In the genomic region with DNA sequence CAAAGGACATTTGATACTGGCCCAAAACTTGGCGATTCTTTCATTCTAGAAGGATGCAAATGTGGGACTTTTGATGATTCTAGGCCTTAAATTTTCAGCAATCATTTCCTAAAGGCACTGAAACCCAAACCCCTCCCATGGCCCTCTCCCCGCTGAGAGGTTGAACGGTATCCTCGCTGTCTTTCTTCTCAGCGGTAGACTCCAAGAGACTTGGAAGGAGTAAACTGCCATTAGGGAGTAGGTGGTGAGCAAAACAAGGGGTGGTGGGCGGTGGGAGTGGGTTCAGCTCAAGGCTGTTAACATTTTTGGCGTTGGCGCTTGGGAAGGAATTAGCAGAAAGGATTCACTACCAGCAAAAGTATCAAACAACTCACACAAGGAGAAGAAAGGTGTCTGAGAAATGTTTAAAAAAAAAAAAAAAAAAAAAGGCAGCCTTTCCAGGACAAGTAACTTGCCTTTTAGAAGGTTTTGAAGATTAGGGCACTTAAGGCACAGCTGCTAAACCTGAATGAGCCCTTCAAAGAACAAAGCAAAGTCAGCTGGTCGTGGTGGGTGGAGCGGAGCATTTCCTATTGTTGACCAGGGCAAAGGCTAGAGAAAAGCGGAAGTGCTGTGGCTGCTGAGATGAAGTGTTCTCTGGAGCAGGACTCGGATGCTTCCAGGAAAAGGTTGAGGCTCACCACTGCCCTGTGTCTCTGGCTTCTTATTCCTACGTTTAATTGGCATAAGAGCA, we compare ENCODE assay signal across 8 mouse cellular contexts. TPM values are rescaled to one million over a fixed set of nuclear protein-coding genes. Genes with fewer than 3 reads are reported as not detected.
DNase-seq lines count a peak whose midpoint lies in the region; ATAC-seq and TF ChIP-seq lines count a peak whose summit lies in the region.

No protein-coding gene starts in this region.

- peak overlapping the region; percentile 0; the same call in 1 of the 2 replicates for H3K4me2 ChIP-seq in neural tube, embryonic 14.5 days (ENCODE audit: low read depth, low read length)

- TF ChIP-seq CTCF in bone marrow, adult 2 months (IDR thresholded peaks at IDR 0.05; ENCODE audit: control insufficient read depth, insufficient read depth, low read length): no peak
- TF ChIP-seq CTCF in lung, adult 2 months (IDR thresholded peaks at IDR 0.05; ENCODE audit: insufficient read depth, low read length): no peak

- H3K27ac ChIP-seq in bone marrow, adult 2 months (ENCODE audit: control insufficient read depth, insufficient read depth, low read depth, low read length, poor library complexity): peak overlapping the region; percentile 32; the same call in 1 of the 2 replicates
- H3K27ac ChIP-seq in neural tube, embryonic 14.5 days (ENCODE audit: low read depth, low read length): peak overlapping the region; percentile 13

- DNase-seq in A20 (ENCODE audit: low read depth, low spot score): peak; percentile 77
- DNase-seq in heart, adult 11 months: peak; percentile 99
- DNase-seq in kidney, adult 11 months: peak; percentile 77
- peak; percentile 54 for DNase-seq in lung, adult 2 months
- no peak for DNase-seq in cerebellum, adult 9-10 months
- DNase-seq in c-Kit-positive CD71-positive TER-119-positive erythroid progenitor cells, embryonic 14.5 days (ENCODE audit: low spot score): no peak

- H3K9ac ChIP-seq in neural tube, embryonic 14.5 days (replicated peaks; ENCODE audit: low read depth, low read length): no peak overlapping the region

- H3K4me1 ChIP-seq in bone marrow, adult 2 months (ENCODE audit: control insufficient read depth, insufficient read depth, low read length): peaks cover 4% of the 10 kb centered on the region; the same call in 1 of the 2 replicates
- peaks cover 18% of the 10 kb centered on the region for H3K4me1 ChIP-seq in lung, adult 2 months (ENCODE audit: control insufficient read depth, insufficient read depth, low read length)
- H3K4me1 ChIP-seq in neural tube, embryonic 14.5 days (ENCODE audit: control insufficient read depth, insufficient read depth, low read length): peaks cover 11% of the 10 kb centered on the region; the same call in 1 of the 2 replicates

- no peak for TF ChIP-seq POLR2A in bone marrow, adult 2 months (IDR thresholded peaks at IDR 0.05; ENCODE audit: borderline replicate concordance, control insufficient read depth, low read depth, low read length)
- peak; percentile 50; the same call in 1 of the 2 replicates for TF ChIP-seq POLR2A in lung, adult 2 months (IDR thresholded peaks at IDR 0.05; ENCODE audit: borderline replicate concordance, extremely low read depth, low read depth, low read length)

- peak; percentile 50; the same call in 1 of the 2 replicates for ATAC-seq in neural tube, embryonic 14.5 days (ENCODE audit: low read depth)

- no peaks in the 10 kb centered on the region for H3K9me3 ChIP-seq in neural tube, embryonic 14.5 days (ENCODE audit: control insufficient read depth, low read length)

- WGBS in bone marrow, adult 2 months: 28% methylated on average over 13 of the region's 13 CpGs
- 28% methylated on average over 13 of the region's 13 CpGs for WGBS in lung, adult 2 months
- 5% methylated on average over 13 of the region's 13 CpGs for WGBS in neural tube, embryonic 14.5 days

- H3K27me3 ChIP-seq in neural tube, embryonic 14.5 days (ENCODE audit: control insufficient read depth, insufficient read depth, low read length): no peaks in the 10 kb centered on the region

- H3K36me3 ChIP-seq in neural tube, embryonic 14.5 days (ENCODE audit: control insufficient read depth, insufficient read depth, low read length): peaks cover 5% of the 10 kb centered on the region

- H3K4me3 ChIP-seq in bone marrow, adult 2 months (replicated peaks; ENCODE audit: control insufficient read depth, low read depth, low read length): no peak overlapping the region
- no peak overlapping the region for H3K4me3 ChIP-seq in lung, adult 2 months (replicated peaks; ENCODE audit: extremely low read depth, low read depth, low read length)
- H3K4me3 ChIP-seq in neural tube, embryonic 14.5 days (ENCODE audit: low read depth, low read length): no peak overlapping the region

RNA-seq across cellular contexts. Expression of a gene that starts 17.0 kb away (rescaled TPM):
- 397 and 805 TPM in 2 replicates for polyA plus RNA-seq in bone marrow, adult 2 months (2011; ENCODE audit: insufficient read depth, insufficient read length, low replicate concordance, missing spikeins)
- 1,079 and 1,193 TPM in 2 replicates for polyA plus RNA-seq in lung, adult 2 months (2012; rRNA removed)
- polyA plus RNA-seq in neural tube, embryonic 14.5 days (2014; fragmentation: Nextera tagmentation; extraction: Ambion mirVana): 2,884 and 3,125 TPM in 2 replicates

Comparison
In these comparisons a context has a peak if more than half of its experiments do, and no peak if none do; other contexts are left out.
1. DNase-seq: peak in A20 (single experiment), heart, adult 11 months (single experiment), kidney, adult 11 months (single experiment) and lung, adult 2 months (single experiment); none in cerebellum, adult 9-10 months (single experiment) and c-Kit-positive CD71-positive TER-119-positive erythroid progenitor cells, embryonic 14.5 days (single experiment).